Mouse (Mus musculus): ENCODE results near the gene Herpud1. TPM values are rescaled to one million over a fixed set of nuclear protein-coding genes. Genes with fewer than 3 reads are reported as not detected.
A peak's percentile ranks its signal among the peaks of the same experiment; 100 is the strongest.

Gene Herpud1
- polyA plus RNA-seq, 1 experiment from 2014 or later: 163 TPM

DNA sequence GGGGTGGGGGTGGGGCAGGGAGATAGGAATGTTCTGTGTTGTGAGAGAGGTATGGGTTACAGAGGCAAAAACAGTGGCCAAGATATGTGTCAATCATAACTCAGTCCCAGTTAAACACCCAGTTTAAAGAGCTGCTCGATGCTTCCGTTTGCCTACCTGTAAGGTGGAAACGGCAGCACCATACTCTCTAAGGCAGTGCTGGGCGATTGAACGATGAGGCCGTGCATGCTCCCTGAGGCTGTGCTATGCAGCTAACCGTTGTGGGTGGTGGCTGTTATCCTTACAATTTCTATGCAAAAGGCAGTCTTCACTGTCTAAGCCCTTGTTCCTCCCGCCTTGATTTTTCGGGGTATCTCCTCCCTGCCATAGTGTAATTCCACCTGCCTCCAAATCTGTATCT, 6.6 kb upstream of the Herpud1 start:
- WGBS: 91% methylated on average over 9 of the region's 9 CpGs
- ATAC-seq: no peak
- no peak overlapping the region for H3K27ac ChIP-seq (ENCODE audit: low read length)
- H3K36me3 ChIP-seq (ENCODE audit: control insufficient read depth, insufficient read depth, low read length): no peaks in the 10 kb centered on the region
- H3K4me2 ChIP-seq (ENCODE audit: low read depth, low read length): no peak overlapping the region
- no peak overlapping the region for H3K9ac ChIP-seq (ENCODE audit: low read depth, low read length)
- H3K4me3 ChIP-seq (ENCODE audit: low read length): no peak overlapping the region
- peaks cover 3% of the 10 kb centered on the region; the same call in 1 of the 2 replicates for H3K4me1 ChIP-seq (ENCODE audit: control insufficient read depth, insufficient read depth, low read length)
- no peaks in the 10 kb centered on the region for H3K9me3 ChIP-seq (ENCODE audit: control insufficient read depth, low read length)
- H3K27me3 ChIP-seq (replicated peaks; ENCODE audit: control insufficient read depth, insufficient read depth, low read length): no peaks in the 10 kb centered on the region

DNA sequence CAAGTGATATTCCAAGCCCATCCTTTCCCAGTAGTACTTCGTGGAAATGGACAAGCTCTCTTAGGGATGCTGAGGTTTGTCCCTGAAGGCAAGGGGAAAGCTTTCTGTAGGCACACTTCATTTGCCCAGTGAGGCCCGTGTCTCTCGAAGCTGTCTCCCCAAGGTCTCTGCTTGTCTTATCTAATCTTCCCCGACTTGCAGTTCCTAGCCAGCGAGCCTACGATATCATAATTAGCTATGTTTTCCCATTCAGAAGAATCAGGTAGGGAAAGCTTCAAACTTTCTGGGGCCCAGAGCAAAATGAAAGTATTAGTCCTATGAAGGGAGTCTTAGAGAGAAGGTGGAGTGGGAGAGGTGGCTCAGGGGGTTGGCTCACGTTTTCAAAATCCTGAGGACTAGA, 2.1 kb upstream of the Herpud1 start:
- WGBS: 85% methylated on average over 7 of the region's 7 CpGs
- Histone ChIP-seq H3K4me1 (ENCODE audit: control insufficient read depth, insufficient read depth, low read length) (peaks cover 7% of the 10 kb centered on the region), H3K36me3 (ENCODE audit: control insufficient read depth, insufficient read depth, low read length) (no peaks in the 10 kb centered on the region; the same call in 1 of the 2 replicates), H3K4me2 (ENCODE audit: low read depth, low read length) (no peak overlapping the region), H3K9me3 (ENCODE audit: control insufficient read depth, low read length) (no peaks in the 10 kb centered on the region), H3K27ac (ENCODE audit: low read length) (no peak overlapping the region), H3K9ac (ENCODE audit: low read depth, low read length) (no peak overlapping the region), H3K27me3 (replicated peaks; ENCODE audit: control insufficient read depth, insufficient read depth, low read length) (no peaks in the 10 kb centered on the region), H3K4me3 (ENCODE audit: low read length) (no peak overlapping the region)
- no peak for ATAC-seq

DNA sequence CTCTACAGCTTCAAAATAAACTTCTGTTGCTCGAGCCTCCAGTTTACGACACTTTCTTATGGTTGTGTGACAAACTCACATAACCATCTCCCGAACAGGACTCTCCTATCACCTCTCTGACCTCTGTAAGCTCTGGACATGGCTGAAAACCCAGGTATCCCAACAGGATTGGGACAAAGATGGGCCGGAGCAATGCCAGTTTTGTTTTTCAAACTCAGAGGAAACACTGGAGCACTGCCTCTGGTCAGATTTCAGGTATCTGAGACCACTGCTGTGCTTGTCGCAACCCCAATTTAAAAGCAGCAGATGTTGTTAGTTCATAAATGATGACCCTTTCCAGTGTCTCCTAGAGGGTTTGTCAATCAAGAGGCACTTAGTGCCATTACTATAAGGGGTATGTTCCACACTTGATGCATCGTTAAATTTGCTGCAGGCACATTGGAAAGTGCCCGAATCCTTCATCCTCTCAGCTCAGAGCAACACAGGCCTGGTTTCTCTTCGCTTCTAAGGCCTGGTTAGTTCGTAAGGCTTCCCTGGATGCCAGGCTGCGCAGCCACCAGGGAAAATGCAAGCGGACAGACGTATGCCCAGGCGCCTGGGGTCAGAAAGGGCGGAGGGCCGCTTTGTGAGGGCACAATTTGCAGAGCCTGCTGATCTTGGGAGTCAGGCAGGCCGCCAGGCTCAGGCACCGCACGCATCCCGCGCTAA, 578 bp upstream of the Herpud1 start:
- Histone ChIP-seq H3K9ac (ENCODE audit: low read depth, low read length) (peak overlapping the region; percentile 98), H3K4me2 (ENCODE audit: low read depth, low read length) (peak overlapping the region; percentile 90), H3K4me1 (ENCODE audit: control insufficient read depth, insufficient read depth, low read length) (peaks cover 7% of the 10 kb centered on the region), H3K9me3 (ENCODE audit: control insufficient read depth, low read length) (no peaks in the 10 kb centered on the region), H3K36me3 (ENCODE audit: control insufficient read depth, insufficient read depth, low read length) (peaks cover 12% of the 10 kb centered on the region), H3K27ac (ENCODE audit: low read length) (peak overlapping the region; percentile 83), H3K27me3 (replicated peaks; ENCODE audit: control insufficient read depth, insufficient read depth, low read length) (no peaks in the 10 kb centered on the region), H3K4me3 (ENCODE audit: low read length) (peak overlapping the region; percentile 89)
- WGBS: 23% methylated on average over 20 of the region's 20 CpGs
- ATAC-seq: peak; percentile 29; the same call in 1 of the 2 replicates

DNA sequence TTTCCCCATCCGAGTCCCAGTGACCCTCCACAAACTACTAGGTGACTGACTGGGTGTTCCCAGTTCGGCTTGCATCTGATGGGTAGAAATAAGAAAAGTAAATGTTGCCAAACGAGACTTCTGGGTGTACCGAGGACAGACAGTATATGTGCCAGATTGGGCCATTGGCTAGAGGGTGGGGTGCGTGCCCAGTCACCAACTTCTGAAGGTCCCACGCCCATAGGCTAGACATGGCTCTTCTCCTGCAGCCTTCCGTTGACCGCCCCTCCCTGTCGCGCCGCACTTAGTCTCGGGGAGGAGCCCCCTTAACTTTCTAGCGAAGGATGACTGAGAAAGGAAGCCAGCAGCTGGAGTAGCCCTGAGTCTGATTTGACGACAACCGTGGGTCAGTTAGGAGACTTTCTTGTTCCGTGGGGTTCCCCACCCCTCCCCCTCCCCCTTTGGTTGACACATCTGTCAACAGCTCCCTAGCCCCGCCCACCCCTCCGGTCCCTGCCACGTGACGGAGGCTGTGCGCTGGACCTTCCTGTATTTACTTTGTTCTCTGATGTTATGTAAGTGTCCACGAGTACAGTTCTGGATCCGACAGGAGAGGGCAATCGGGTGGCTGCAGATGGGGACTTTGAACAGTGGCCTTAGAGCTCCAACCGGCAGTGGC, 918 bp downstream of the Herpud1 start:
- H3K9ac ChIP-seq (ENCODE audit: low read depth, low read length): peak overlapping the region; percentile 98
- H3K27ac ChIP-seq (ENCODE audit: low read length): peak overlapping the region; percentile 92
- H3K4me2 ChIP-seq (ENCODE audit: low read depth, low read length): peak overlapping the region; percentile 90
- no peaks in the 10 kb centered on the region for H3K9me3 ChIP-seq (ENCODE audit: control insufficient read depth, low read length)
- H3K4me3 ChIP-seq (ENCODE audit: low read length): peak overlapping the region; percentile 89
- WGBS: 1% methylated on average over 25 of the region's 25 CpGs
- peak; percentile 75 for ATAC-seq
- H3K36me3 ChIP-seq (ENCODE audit: control insufficient read depth, insufficient read depth, low read length): peaks cover 27% of the 10 kb centered on the region
- no peaks in the 10 kb centered on the region for H3K27me3 ChIP-seq (replicated peaks; ENCODE audit: control insufficient read depth, insufficient read depth, low read length)
- peaks cover 7% of the 10 kb centered on the region for H3K4me1 ChIP-seq (ENCODE audit: control insufficient read depth, insufficient read depth, low read length)

DNA sequence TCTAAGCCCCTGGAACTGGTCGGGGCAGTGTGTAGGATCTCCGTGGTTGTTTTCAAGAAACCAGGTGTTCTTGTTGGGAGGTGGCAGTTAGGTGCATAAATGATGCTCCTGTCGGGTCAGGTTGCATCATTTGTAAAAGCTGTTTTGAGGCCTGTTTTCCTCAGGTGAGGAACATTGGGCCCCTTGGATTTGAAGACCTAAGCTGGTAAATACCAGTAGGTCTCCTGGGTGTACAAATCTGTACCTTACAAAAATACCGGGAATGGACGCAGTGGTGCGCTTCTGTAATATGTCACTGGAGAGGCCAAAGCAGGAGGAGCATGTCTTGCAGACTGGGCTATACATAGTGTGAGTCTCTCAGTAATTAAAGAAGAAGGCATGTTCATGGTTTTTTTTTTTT, 1.5 kb downstream of the Herpud1 start:
- 23% methylated on average over 6 of the region's 6 CpGs for WGBS
- ATAC-seq: no peak
- H3K36me3 ChIP-seq (ENCODE audit: control insufficient read depth, insufficient read depth, low read length): peaks cover 33% of the 10 kb centered on the region
- H3K4me3 ChIP-seq (ENCODE audit: low read length): peak overlapping the region; percentile 89
- no peaks in the 10 kb centered on the region for H3K27me3 ChIP-seq (replicated peaks; ENCODE audit: control insufficient read depth, insufficient read depth, low read length)
- peak overlapping the region; percentile 92 for H3K27ac ChIP-seq (ENCODE audit: low read length)
- H3K4me1 ChIP-seq (ENCODE audit: control insufficient read depth, insufficient read depth, low read length): peaks cover 7% of the 10 kb centered on the region
- peak overlapping the region; percentile 90 for H3K4me2 ChIP-seq (ENCODE audit: low read depth, low read length)
- H3K9ac ChIP-seq (ENCODE audit: low read depth, low read length): peak overlapping the region; percentile 98
- H3K9me3 ChIP-seq (ENCODE audit: control insufficient read depth, low read length): no peaks in the 10 kb centered on the region

DNA sequence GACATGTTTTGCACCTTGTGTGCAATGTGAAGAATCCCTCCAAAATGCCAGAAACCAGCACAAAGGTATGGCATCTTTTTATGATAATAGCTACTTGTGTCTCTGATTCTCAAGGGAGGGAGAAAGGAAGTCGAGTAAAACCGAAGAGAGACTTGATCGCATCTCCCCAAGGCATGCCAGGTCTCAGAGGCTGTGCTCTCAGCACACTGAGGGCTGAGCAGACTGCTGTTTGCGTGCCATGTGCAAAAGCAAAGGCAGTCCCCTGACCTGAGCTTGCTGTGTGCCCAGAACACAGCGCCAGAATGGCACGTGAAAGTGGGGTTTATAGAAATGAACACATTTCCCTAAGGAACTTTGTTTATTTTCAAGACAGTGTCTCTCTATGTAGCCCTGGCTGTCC, 3.3 kb downstream of the Herpud1 start:
- H3K9me3 ChIP-seq (ENCODE audit: control insufficient read depth, low read length): no peaks in the 10 kb centered on the region
- no peaks in the 10 kb centered on the region for H3K27me3 ChIP-seq (replicated peaks; ENCODE audit: control insufficient read depth, insufficient read depth, low read length)
- H3K4me3 ChIP-seq (ENCODE audit: low read length): no peak overlapping the region
- peaks cover 7% of the 10 kb centered on the region for H3K4me1 ChIP-seq (ENCODE audit: control insufficient read depth, insufficient read depth, low read length)
- no peak overlapping the region for H3K4me2 ChIP-seq (ENCODE audit: low read depth, low read length)
- H3K9ac ChIP-seq (ENCODE audit: low read depth, low read length): no peak overlapping the region
- 89% methylated on average over 6 of the region's 6 CpGs for WGBS
- H3K36me3 ChIP-seq (ENCODE audit: control insufficient read depth, insufficient read depth, low read length): peaks cover 43% of the 10 kb centered on the region
- H3K27ac ChIP-seq (ENCODE audit: low read length): no peak overlapping the region
- no peak for ATAC-seq

DNA sequence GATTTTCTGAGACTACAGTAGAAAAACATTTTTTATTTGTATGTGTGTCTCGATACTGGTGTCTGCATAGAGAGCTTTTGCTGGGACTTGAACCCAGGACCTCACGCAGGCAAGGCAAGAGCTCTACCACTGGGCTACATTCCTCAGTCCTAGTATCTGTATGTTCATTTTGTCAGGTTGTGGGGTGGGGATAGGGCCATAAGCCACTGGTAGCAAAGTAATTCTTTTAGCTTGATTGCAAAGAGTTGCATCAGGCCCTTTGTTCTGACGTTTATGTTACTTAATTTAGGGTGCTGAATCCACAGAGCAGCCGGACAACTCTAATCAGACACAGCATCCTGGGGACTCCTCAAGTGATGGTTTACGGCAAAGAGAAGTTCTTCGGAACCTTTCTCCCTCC, 4.2 kb downstream of the Herpud1 start:
- no peak overlapping the region for H3K9ac ChIP-seq (ENCODE audit: low read depth, low read length)
- peaks cover 48% of the 10 kb centered on the region for H3K36me3 ChIP-seq (ENCODE audit: control insufficient read depth, insufficient read depth, low read length)
- H3K4me1 ChIP-seq (ENCODE audit: control insufficient read depth, insufficient read depth, low read length): peaks cover 7% of the 10 kb centered on the region
- no peak for ATAC-seq
- 97% methylated on average over 6 of the region's 6 CpGs for WGBS
- H3K27ac ChIP-seq (ENCODE audit: low read length): no peak overlapping the region
- H3K4me3 ChIP-seq (ENCODE audit: low read length): no peak overlapping the region
- no peak overlapping the region for H3K4me2 ChIP-seq (ENCODE audit: low read depth, low read length)
- no peaks in the 10 kb centered on the region for H3K9me3 ChIP-seq (ENCODE audit: control insufficient read depth, low read length)
- no peaks in the 10 kb centered on the region for H3K27me3 ChIP-seq (replicated peaks; ENCODE audit: control insufficient read depth, insufficient read depth, low read length)

DNA sequence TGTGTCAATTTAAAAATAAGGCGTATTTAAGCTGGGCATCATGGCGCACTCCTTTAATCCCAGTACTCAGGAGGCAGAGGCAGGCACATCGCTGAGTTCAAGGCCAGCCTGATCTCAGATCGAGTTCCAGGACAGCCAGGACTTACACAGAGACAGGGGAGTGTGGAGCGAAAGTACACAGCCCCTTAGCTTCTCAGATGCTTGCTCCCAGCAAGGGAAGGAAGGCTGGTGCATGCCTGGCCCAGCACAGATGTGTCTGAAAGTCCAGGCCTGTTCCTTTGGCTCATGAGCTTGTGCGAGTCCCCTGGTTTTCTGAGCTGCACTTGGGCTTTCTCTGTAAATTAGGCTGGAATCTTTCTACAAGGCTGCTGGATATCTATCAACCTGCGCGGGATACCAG, 4.7 kb downstream of the Herpud1 start:
- Histone ChIP-seq H3K4me3 (ENCODE audit: low read length) (no peak overlapping the region), H3K27ac (ENCODE audit: low read length) (no peak overlapping the region), H3K36me3 (ENCODE audit: control insufficient read depth, insufficient read depth, low read length) (peaks cover 48% of the 10 kb centered on the region), H3K4me2 (ENCODE audit: low read depth, low read length) (no peak overlapping the region), H3K9me3 (ENCODE audit: control insufficient read depth, low read length) (no peaks in the 10 kb centered on the region), H3K27me3 (replicated peaks; ENCODE audit: control insufficient read depth, insufficient read depth, low read length) (no peaks in the 10 kb centered on the region), H3K4me1 (ENCODE audit: control insufficient read depth, insufficient read depth, low read length) (peaks cover 3% of the 10 kb centered on the region; the same call in 1 of the 2 replicates), H3K9ac (ENCODE audit: low read depth, low read length) (no peak overlapping the region)
- 93% methylated on average over 8 of the region's 8 CpGs for WGBS
- no peak for ATAC-seq

DNA sequence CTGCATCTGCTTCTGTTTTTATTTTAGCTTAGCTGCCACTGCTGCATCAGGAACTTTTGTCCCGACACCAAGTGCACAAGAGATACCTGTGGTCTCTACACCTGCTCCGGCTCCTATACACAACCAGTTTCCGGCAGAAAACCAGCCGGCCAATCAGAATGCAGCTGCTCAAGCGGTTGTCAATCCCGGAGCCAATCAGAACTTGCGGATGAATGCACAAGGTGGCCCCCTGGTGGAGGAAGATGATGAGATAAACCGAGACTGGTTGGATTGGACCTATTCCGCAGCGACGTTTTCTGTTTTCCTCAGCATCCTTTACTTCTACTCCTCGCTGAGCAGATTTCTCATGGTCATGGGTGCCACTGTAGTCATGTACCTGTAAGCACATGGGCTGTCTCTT, 5.9 kb downstream of the Herpud1 start:
- Histone ChIP-seq H3K9ac (ENCODE audit: low read depth, low read length) (no peak overlapping the region), H3K9me3 (ENCODE audit: control insufficient read depth, low read length) (no peaks in the 10 kb centered on the region), H3K4me1 (ENCODE audit: control insufficient read depth, insufficient read depth, low read length) (peaks cover 3% of the 10 kb centered on the region; the same call in 1 of the 2 replicates), H3K36me3 (ENCODE audit: control insufficient read depth, insufficient read depth, low read length) (peaks cover 48% of the 10 kb centered on the region), H3K4me3 (ENCODE audit: low read length) (no peak overlapping the region), H3K27ac (ENCODE audit: low read length) (no peak overlapping the region), H3K4me2 (ENCODE audit: low read depth, low read length) (no peak overlapping the region), H3K27me3 (replicated peaks; ENCODE audit: control insufficient read depth, insufficient read depth, low read length) (no peaks in the 10 kb centered on the region)
- ATAC-seq: no peak
- 84% methylated on average over 12 of the region's 12 CpGs for WGBS
